Comparison of ENCODE assay signal across 8 mouse cellular contexts in the genomic region with DNA sequence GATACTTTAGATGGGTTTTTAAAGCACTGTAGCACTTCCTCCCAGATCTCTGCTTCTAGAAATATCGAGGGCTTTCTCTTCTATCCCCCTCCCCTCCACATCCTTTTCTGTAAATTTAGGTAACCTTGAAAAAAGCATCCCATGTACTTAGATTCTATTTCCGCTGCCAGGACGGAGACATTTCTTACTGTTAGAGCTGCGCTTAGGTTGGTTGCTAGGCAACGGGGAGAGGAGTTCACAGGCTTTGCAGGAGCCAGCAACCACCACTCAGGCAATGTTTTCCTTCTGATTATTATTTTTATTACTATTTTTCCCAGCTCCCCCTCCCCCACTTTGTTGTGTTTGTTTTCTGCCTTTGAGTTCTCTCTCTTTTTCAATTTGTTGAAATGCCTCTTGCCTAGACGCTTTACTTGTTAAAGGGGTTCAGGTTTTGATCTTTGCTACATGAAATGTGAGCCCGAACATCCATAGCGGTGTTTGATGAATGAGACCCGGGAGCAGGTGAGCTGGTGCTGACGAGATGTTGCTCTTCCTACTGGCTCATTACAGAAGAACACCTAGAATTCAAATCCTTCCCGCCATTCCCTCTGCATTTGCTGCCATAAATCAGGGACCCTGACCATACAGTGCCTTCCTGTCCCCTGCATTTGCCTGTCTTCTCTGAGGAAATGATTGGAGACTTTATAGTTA.
A peak's percentile ranks its signal among the peaks of the same experiment; 100 is the strongest.
DNase-seq lines count a peak whose midpoint lies in the region; ATAC-seq and TF ChIP-seq lines count a peak whose summit lies in the region.
"Had no signal": no experiment of that assay in that cellular context is flagged by ENCODE, and none has a peak within 500 bp of the region (broad histone marks: within the 10 kb centered on the region; RNA-seq: fewer than 3 reads in every experiment).

No protein-coding gene starts in this region.

- no peak for TF ChIP-seq CTCF in lung, embryonic 14.5 days (IDR thresholded peaks at IDR 0.05; ENCODE audit: low read depth)

- H3K27me3 ChIP-seq in lung, embryonic 14.5 days (ENCODE audit: insufficient read depth, low read length) = no peaks in the 10 kb centered on the region
- no peaks in the 10 kb centered on the region for H3K27me3 ChIP-seq in forebrain, embryonic 14.5 days (replicated peaks; ENCODE audit: control insufficient read depth, insufficient read depth, low read length)

- ATAC-seq in lung, embryonic 14.5 days (ENCODE audit: insufficient read depth) = no peak
- ATAC-seq in forebrain, embryonic 14.5 days = peak; percentile 83; the same call in 1 of the 2 replicates
- no peak for ATAC-seq in granulocyte monocyte progenitor cell, adult 5-6 weeks (replicated peaks; ENCODE audit: poor library complexity, severe bottlenecking)

- no peak overlapping the region for H3K4me3 ChIP-seq in lung, embryonic 14.5 days (ENCODE audit: low read depth, low read length)
- H3K4me3 ChIP-seq in forebrain, embryonic 14.5 days (ENCODE audit: low read depth, low read length) = no peak overlapping the region

- H3K9me3 ChIP-seq in lung, embryonic 14.5 days (ENCODE audit: low read depth, low read length) = no peaks in the 10 kb centered on the region
- H3K9me3 ChIP-seq in forebrain, embryonic 14.5 days (replicated peaks; ENCODE audit: control insufficient read depth, low read length) = no peaks in the 10 kb centered on the region

- H3K4me1 ChIP-seq in lung, embryonic 14.5 days (ENCODE audit: insufficient read depth) = no peaks in the 10 kb centered on the region
- H3K4me1 ChIP-seq in forebrain, embryonic 14.5 days (ENCODE audit: control insufficient read depth, insufficient read depth, low read length) = no peaks in the 10 kb centered on the region; the same call in 1 of the 2 replicates

- H3K27ac ChIP-seq in lung, embryonic 14.5 days (ENCODE audit: low read depth) = no peak overlapping the region
- peak overlapping the region; percentile 1; the same call in 1 of the 2 replicates for H3K27ac ChIP-seq in forebrain, embryonic 14.5 days (ENCODE audit: low read depth, low read length)
- H3K27ac ChIP-seq: liver, embryonic 14.5 days had no signal

- H3K9ac ChIP-seq in lung, embryonic 14.5 days = no peak overlapping the region
- no peak overlapping the region for H3K9ac ChIP-seq in forebrain, embryonic 14.5 days (ENCODE audit: low read length)
- H3K9ac ChIP-seq: liver, embryonic 14.5 days had no signal

- peak; percentile 82 for DNase-seq in lung, embryonic 14.5 days
- no peak for DNase-seq in lung, postnatal 4 days
- DNase-seq in forebrain, embryonic 14.5 days (ENCODE audit: low spot score) = peak; percentile 93
- DNase-seq in layer of hippocampus, adult 9-11 months = peak; percentile 85
- peak; percentile 78 for DNase-seq in retina, postnatal 1 day
- no peak for DNase-seq in spleen, postnatal 4 days (ENCODE audit: low spot score in 2 of 2)

- no peak overlapping the region for H3K4me2 ChIP-seq in lung, embryonic 14.5 days
- H3K4me2 ChIP-seq in forebrain, embryonic 14.5 days (ENCODE audit: low read length) = no peak overlapping the region

- H3K36me3 ChIP-seq in lung, embryonic 14.5 days (ENCODE audit: insufficient read depth) = no peaks in the 10 kb centered on the region
- no peaks in the 10 kb centered on the region for H3K36me3 ChIP-seq in forebrain, embryonic 14.5 days (ENCODE audit: control insufficient read depth, insufficient read depth, low read length)

- WGBS in lung, embryonic 14.5 days = 38% methylated on average over 11 of the region's 11 CpGs
- 47% methylated on average over 11 of the region's 11 CpGs for WGBS in forebrain, embryonic 14.5 days

Comparison
In these comparisons a context has a peak if more than half of its experiments do, and no peak if none do; other contexts are left out.
1. DNase-seq: peak in lung, embryonic 14.5 days (single experiment), forebrain, embryonic 14.5 days (single experiment), layer of hippocampus, adult 9-11 months (single experiment) and retina, postnatal 1 day (single experiment); none in lung, postnatal 4 days (0 of 2) and spleen, postnatal 4 days (0 of 2).